Mouse (Mus musculus): Measurements from ENCODE around the gene Capza1. TPM values are rescaled to one million over a fixed set of nuclear protein-coding genes. Genes with fewer than 3 reads are reported as not detected.

The Capza1 gene
- total and polyA plus RNA-seq, 3 experiments, result 60.2 to 141 (median 135) TPM

- no peak overlapping the region for H3K4me3 ChIP-seq (ENCODE audit: control insufficient read depth in 1 of 2, insufficient read depth in 1 of 2, low read depth in 2 of 2, low read length in 2 of 2)
- peaks cover 0 to 55% of the 10 kb centered on the region in 2 experiments; a peak in 2 of 4 replicates for H3K36me3 ChIP-seq (ENCODE audit: control insufficient read depth in 1 of 2, insufficient read depth in 2 of 2, low read length in 2 of 2)
- H3K27ac ChIP-seq (ENCODE audit: control insufficient read depth, low read depth, low read length), result no peak overlapping the region
- no peaks in the 10 kb centered on the region for H3K9me3 ChIP-seq (replicated peaks; ENCODE audit: insufficient read depth, low read length)
- no peaks in the 10 kb centered on the region for H3K27me3 ChIP-seq (ENCODE audit: control insufficient read depth in 1 of 2, insufficient read depth in 2 of 2, low read length in 2 of 2)
- DNase-seq (ENCODE audit: low read depth, low spot score), result no peak
- no peaks in the 10 kb centered on the region for H3K4me1 ChIP-seq (ENCODE audit: control insufficient read depth in 1 of 2, insufficient read depth in 2 of 2, low read length in 2 of 2)
- TF ChIP-seq GATA1 (IDR thresholded peaks at IDR 0.05; ENCODE audit: low read depth, low read length), result no peak
- no peak for TF ChIP-seq MAX (IDR thresholded peaks at IDR 0.05; ENCODE audit: low read length)
- TF ChIP-seq USF1 (IDR thresholded peaks at IDR 0.05; ENCODE audit: low read depth, low read length), result no peak
- TF ChIP-seq CTCF (IDR thresholded peaks at IDR 0.05 in 2 of 3, conservative IDR thresholded peaks at IDR 0.05 in 1 of 3; ENCODE audit: control insufficient read depth in 1 of 3, insufficient read depth in 1 of 3, low read depth in 2 of 3, low read length in 3 of 3, poor library complexity in 1 of 3, severe bottlenecking in 1 of 3), result no peak
- no peak for TF ChIP-seq RCOR1 (IDR thresholded peaks at IDR 0.05; ENCODE audit: low read depth, low read length)
- no peak for TF ChIP-seq ELF1 (IDR thresholded peaks at IDR 0.05; ENCODE audit: low read depth, low read length)
- TF ChIP-seq USF2 (IDR thresholded peaks at IDR 0.05; ENCODE audit: borderline replicate concordance in 1 of 2, insufficient read depth in 1 of 2, low read depth in 1 of 2, low read length in 2 of 2), result no peak
- no peak for TF ChIP-seq KAT2A (conservative IDR thresholded peaks at IDR 0.05; ENCODE audit: low read depth, low read length)
- no peak for TF ChIP-seq ZKSCAN1 (IDR thresholded peaks at IDR 0.05; ENCODE audit: low read depth, low read length)
- no peak for TF ChIP-seq POLR2A (IDR thresholded peaks at IDR 0.05; ENCODE audit: control insufficient read depth in 1 of 2, insufficient read depth in 1 of 2, low read depth in 1 of 2, low read length in 2 of 2, poor library complexity in 1 of 2)
- TF ChIP-seq NRF1 (IDR thresholded peaks at IDR 0.05; ENCODE audit: insufficient read depth, low read depth, low read length, poor library complexity, severe bottlenecking), result no peak
- no peak for TF ChIP-seq ZMIZ1 (IDR thresholded peaks at IDR 0.05; ENCODE audit: low read depth, low read length)
- TF ChIP-seq TAL1 (IDR thresholded peaks at IDR 0.05; ENCODE audit: low read length), result no peak
- TF ChIP-seq HCFC1 (IDR thresholded peaks at IDR 0.05; ENCODE audit: low read depth, low read length), result no peak
- no peak for TF ChIP-seq JUND (IDR thresholded peaks at IDR 0.05; ENCODE audit: low read depth, low read length)
- no peak for TF ChIP-seq TCF12 (IDR thresholded peaks at IDR 0.05; ENCODE audit: low read depth, low read length)
- TF ChIP-seq MAZ (IDR thresholded peaks at IDR 0.05; ENCODE audit: low read depth, low read length), result no peak
- no peak for TF ChIP-seq RAD21 (IDR thresholded peaks at IDR 0.05; ENCODE audit: low read depth, low read length)
- no peak for TF ChIP-seq SIN3A (IDR thresholded peaks at IDR 0.05; ENCODE audit: low read length)
- H3K79me2 ChIP-seq (ENCODE audit: control insufficient read depth, insufficient read depth, low read length, poor library complexity), result no peaks in the 10 kb centered on the region; the same call in 1 of the 2 replicates
- H3K9ac ChIP-seq (ENCODE audit: control insufficient read depth, low read depth, low read length, poor library complexity, severe bottlenecking), result no peak overlapping the region
These were observed 28.5 kb downstream of the Capza1 start for GRCm38 (mm10) chr3:104835797-104836196.

DNA sequence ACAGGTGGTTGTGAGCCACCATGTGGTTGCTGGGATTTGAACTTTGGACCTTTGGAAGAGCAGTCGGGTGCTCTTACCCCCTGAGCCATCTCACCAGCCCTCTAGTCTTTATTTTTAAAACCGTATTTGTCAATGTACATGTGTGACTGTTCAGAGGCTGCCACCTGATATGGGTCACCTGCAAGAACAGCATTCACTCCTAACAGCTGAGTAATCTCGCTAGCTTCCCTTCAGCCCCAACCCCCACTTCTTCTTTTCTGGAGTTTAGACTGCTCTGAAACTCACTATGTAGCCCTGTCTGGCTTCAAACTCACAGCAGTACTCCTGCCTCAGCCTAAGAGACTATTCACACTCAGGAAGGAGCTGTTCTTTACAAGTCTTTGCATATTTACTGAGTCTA, 41.9 kb downstream of the Capza1 start:
- Histone ChIP-seq H3K36me3 (ENCODE audit: control insufficient read depth in 1 of 2, insufficient read depth in 2 of 2, low read length in 2 of 2) (peaks cover 1 to 18% of the 10 kb centered on the region in 2 experiments), H3K27ac (ENCODE audit: control insufficient read depth, low read depth, low read length) (no peak overlapping the region), H3K9ac (ENCODE audit: control insufficient read depth, low read depth, low read length, poor library complexity, severe bottlenecking) (no peak overlapping the region), H3K4me3 (ENCODE audit: control insufficient read depth in 1 of 2, insufficient read depth in 1 of 2, low read depth in 2 of 2, low read length in 2 of 2) (no peak overlapping the region), H3K4me1 (ENCODE audit: control insufficient read depth in 1 of 2, insufficient read depth in 2 of 2, low read length in 2 of 2) (no peaks in the 10 kb centered on the region; a peak in 1 of 4 replicates), H3K27me3 (ENCODE audit: control insufficient read depth in 1 of 2, insufficient read depth in 2 of 2, low read length in 2 of 2) (no peaks in the 10 kb centered on the region), H3K79me2 (ENCODE audit: control insufficient read depth, insufficient read depth, low read length, poor library complexity) (peaks cover 4% of the 10 kb centered on the region; the same call in 1 of the 2 replicates), H3K9me3 (replicated peaks; ENCODE audit: insufficient read depth, low read length) (no peaks in the 10 kb centered on the region)
- TF ChIP-seq ETS1 (IDR thresholded peaks at IDR 0.05; ENCODE audit: low read depth, low read length), result peak; percentile 69
- no peak for TF ChIP-seq RAD21 (IDR thresholded peaks at IDR 0.05; ENCODE audit: low read depth, low read length)
- DNase-seq (ENCODE audit: low read depth, low spot score), result peak; percentile 40

Measured in MEL (cell line).